Mouse (Mus musculus) heart, adult 2 months (tissue): ENCODE measurements around the gene Git2. TPM values are rescaled to one million over a fixed set of nuclear protein-coding genes. Genes with fewer than 3 reads are reported as not detected.

Experiments used
- DNase-seq, 2 experiments: peaks; one replicate each; pipeline ENCODE4 v3.0.0; 2021
- H3K27ac ChIP-seq: fragments of 200-600 bp; 2 replicates; pipeline ENCODE4 v1.8.1; 2022
- H3K27me3 ChIP-seq: fragments of 200-500 bp; 2 replicates; pipeline ENCODE4 v1.6.1; 2012; ENCODE audit warnings: mild to moderate bottlenecking, low read length, inconsistent platforms, mixed read lengths; ENCODE audit not compliant: control insufficient read depth, insufficient read depth
- H3K36me3 ChIP-seq: fragments of 200-500 bp; 2 replicates; pipeline ENCODE4 v1.6.1; 2012; ENCODE audit warnings: low read length, inconsistent platforms; ENCODE audit not compliant: control insufficient read depth, insufficient read depth
- H3K4me1 ChIP-seq: fragments of 200-500 bp; 2 replicates; pipeline ENCODE4 v1.6.1; 2011; ENCODE audit warnings: low read length; ENCODE audit not compliant: control insufficient read depth, insufficient read depth
- H3K4me3 ChIP-seq: fragments of 200-600 bp; 2 replicates; pipeline ENCODE4 v1.8.1; 2022
- H3K79me2 ChIP-seq: fragments of 200-500 bp; replicated peaks from 2 replicates; pipeline ENCODE4 v1.6.1; 2012; ENCODE audit warnings: mild to moderate bottlenecking, inconsistent platforms, low read length, moderate library complexity, mixed read lengths; ENCODE audit not compliant: control insufficient read depth, insufficient read depth
- H3K9ac ChIP-seq: fragments of 200-500 bp; 2 replicates; pipeline ENCODE4 v1.6.1; 2012; ENCODE audit warnings: low read depth, mild to moderate bottlenecking, control low read depth, inconsistent platforms, low read length, mixed read lengths
- CTCF ChIP-seq: fragments of 200-600 bp; IDR thresholded peaks from 2 replicates; pipeline ENCODE4 v1.8.1; 2022; ENCODE audit warnings: antibody characterized with exemption, mild to moderate bottlenecking, moderate library complexity
- EP300 ChIP-seq: fragments of 200-500 bp; IDR thresholded peaks from 2 replicates; pipeline ENCODE4 v1.6.1; 2011; ENCODE audit warnings: low read depth, low read length, control low read depth; ENCODE audit not compliant: insufficient read depth
- POLR2A ChIP-seq: fragments of 200-500 bp; IDR thresholded peaks from 2 replicates; pipeline ENCODE4 v1.6.1; 2011; ENCODE audit warnings: mild to moderate bottlenecking, low read depth, low read length, control low read depth; ENCODE audit not compliant: insufficient read depth
- WGBS: fragments of 180-500 bp; shearing (Covaris S2); methylation state at CpG from one replicate; pipeline ENCODE4 v1.1.7; 2018; 5-methylcytosine and 5-hydroxymethylcytosine counted together
- intact Hi-C: fragments of 180-260 bp; cut with DNase I; formaldehyde crosslinking; loops from one replicate; pipeline ENCODE4 v1.15.1; 2025
- polyA plus RNA-seq: library from polyadenylated mRNA; depleted of rRNA; stranded (reverse); fragments of >200 nt; gene quantifications from 2 replicates; pipeline ENCODE4 v1.2.3, GENCODE M21; 2012
- total RNA-seq, 2 experiments: library from RNA; stranded (reverse); gene quantifications; 2 replicates each; pipeline ENCODE4 v1.2.3; 2021

Git2 gene
- total and polyA plus RNA-seq, 3 experiments = 27.6 to 32.6 (median 28.7) TPM

DNA sequence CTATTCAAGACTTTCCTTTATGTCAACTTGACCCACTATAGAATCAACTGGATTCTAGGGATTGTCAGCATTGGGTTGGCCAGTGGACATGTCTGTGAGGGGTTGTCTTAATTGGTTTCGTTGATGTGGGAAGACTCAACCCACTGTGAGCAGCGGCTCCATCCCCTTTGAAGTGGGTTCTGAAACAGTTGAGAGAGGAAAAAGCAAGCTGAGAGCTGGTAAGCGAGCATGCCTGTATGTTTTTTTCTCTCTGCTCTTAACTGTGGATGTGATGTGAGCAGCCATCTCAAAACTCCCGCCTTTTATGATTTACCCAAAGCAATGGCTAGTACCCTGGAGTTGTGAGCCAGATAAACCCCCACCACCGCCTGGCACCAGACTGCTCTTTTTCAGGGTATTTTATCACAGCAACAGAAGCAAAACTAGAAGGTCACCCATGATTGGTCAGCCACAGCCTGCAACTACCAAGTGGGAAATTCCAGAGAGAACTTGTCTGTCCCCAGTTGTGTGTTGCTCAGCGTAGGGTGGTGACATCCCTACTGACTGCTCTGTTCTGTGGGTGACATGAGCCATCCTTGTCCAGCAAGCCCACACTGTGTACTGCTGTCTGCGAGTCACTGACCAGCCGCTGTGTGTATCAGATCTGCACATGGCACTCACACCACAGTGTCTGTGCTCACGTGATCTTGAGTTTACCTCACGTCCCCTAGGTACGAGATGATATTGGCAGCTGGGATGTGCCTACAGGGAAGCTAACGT is 8.3 kb upstream of the Git2 start:
- Histone ChIP-seq H3K4me3 (no peak overlapping the region), H3K36me3 (no peaks in the 10 kb centered on the region), H3K79me2 (peaks cover 8% of the 10 kb centered on the region), H3K27ac (peak overlapping the region; percentile 89), H3K27me3 (no peaks in the 10 kb centered on the region), H3K4me1 (peaks cover 8% of the 10 kb centered on the region), H3K9ac (no peak overlapping the region)
- 79% methylated on average over 12 of the region's 12 CpGs for WGBS
- TF ChIP-seq CTCF (no peak), EP300 (no peak), POLR2A (no peak)
- intact Hi-C loops = no loop called here
- DNase-seq = peak in 1 of 2 experiments; percentile 22

DNA sequence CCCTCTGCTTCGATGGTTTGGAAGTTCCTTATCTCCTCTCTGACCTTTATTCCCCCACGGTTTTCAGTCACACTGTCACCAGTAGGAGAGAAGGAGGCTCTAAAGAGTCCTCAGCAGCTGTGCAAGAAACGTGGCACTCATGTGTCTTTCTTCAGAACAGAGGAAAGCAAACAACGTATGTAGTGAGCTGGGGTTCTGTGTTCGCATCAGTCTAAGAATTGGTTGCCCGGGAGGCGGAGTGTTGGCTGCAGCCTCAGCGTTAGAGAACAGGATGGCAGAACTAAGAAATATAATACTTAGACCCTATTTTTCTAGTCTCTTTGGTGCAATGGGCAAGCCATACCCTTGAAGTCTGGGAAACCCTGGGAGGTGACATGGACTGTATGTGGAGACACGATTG is 7.7 kb upstream of the Git2 start:
- no peaks in the 10 kb centered on the region for H3K36me3 ChIP-seq
- H3K4me3 ChIP-seq = no peak overlapping the region
- H3K4me1 ChIP-seq = peaks cover 8% of the 10 kb centered on the region
- intact Hi-C loops = no loop called here
- TF ChIP-seq POLR2A (no peak), EP300 (no peak), CTCF (no peak)
- H3K79me2 ChIP-seq = peaks cover 8% of the 10 kb centered on the region
- WGBS = 72% methylated on average over 9 of the region's 9 CpGs
- H3K27ac ChIP-seq = no peak overlapping the region
- H3K9ac ChIP-seq = no peak overlapping the region
- no peak for DNase-seq
- no peaks in the 10 kb centered on the region for H3K27me3 ChIP-seq

DNA sequence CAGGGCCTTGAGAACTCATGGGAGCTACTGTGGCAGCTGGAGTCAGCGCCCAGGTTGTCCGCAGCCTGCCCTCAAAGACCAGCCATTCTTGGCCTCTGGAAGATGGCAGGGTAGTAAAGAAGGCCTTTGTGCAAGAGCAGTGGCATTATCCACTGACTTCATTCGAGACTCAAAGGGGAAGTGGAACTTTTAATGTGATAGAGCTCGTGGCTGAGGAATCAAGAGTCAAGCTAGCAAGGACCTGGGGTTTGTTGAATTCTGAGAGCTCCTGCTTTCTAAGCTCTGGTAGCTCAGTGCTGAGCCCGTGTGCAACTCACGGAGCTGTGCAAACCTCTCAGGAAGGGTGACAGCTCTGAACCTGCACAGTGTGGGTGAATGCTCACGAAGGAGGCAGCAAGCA is 5.6 kb upstream of the Git2 start:
- TF ChIP-seq POLR2A = no peak
- no peak for TF ChIP-seq CTCF
- no peak for TF ChIP-seq EP300
- Histone ChIP-seq H3K79me2 (peaks cover 6% of the 10 kb centered on the region), H3K9ac (no peak overlapping the region), H3K4me1 (peaks cover 9% of the 10 kb centered on the region), H3K36me3 (no peaks in the 10 kb centered on the region), H3K4me3 (no peak overlapping the region), H3K27ac (no peak overlapping the region), H3K27me3 (no peaks in the 10 kb centered on the region)
- WGBS = 80% methylated on average over 7 of the region's 7 CpGs
- intact Hi-C loops = no loop called here
- no peak for DNase-seq

DNA sequence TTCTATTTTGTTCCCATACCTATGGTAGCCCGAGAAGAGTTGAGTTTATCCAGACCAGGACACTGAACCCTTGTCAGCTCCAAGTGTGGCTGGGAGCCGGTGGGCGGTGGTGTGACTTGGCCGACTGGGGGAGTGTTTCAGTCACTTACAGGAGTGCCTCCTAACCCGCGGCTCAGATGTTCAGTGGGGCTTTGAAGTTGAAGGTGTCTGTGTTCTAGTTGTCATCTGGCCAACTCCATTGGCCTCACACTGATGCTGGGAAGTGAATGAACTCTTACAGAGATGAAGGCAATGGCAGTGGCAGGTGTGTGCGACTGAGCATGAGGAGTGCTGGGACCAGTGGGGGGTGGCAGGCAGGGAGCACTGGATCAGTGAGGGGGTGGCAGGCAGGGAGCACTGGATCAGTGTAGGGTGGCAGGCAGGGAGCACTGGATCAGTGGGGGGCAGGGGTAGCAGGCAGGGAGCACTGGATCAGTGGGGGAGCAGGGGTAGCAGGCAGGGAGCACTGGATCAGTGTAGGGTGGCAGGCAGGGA is 4.7 kb upstream of the Git2 start:
- intact Hi-C loops = no loop called here
- no peaks in the 10 kb centered on the region for H3K27me3 ChIP-seq
- H3K4me1 ChIP-seq = peaks cover 8% of the 10 kb centered on the region
- no peak overlapping the region for H3K27ac ChIP-seq
- H3K36me3 ChIP-seq = no peaks in the 10 kb centered on the region
- no peak overlapping the region for H3K9ac ChIP-seq
- no peak overlapping the region for H3K4me3 ChIP-seq
- DNase-seq = no peak
- WGBS = 60% methylated on average over 7 of the region's 7 CpGs
- peaks cover 7% of the 10 kb centered on the region for H3K79me2 ChIP-seq
- no peak for TF ChIP-seq EP300
- TF ChIP-seq POLR2A = no peak
- no peak for TF ChIP-seq CTCF

DNA sequence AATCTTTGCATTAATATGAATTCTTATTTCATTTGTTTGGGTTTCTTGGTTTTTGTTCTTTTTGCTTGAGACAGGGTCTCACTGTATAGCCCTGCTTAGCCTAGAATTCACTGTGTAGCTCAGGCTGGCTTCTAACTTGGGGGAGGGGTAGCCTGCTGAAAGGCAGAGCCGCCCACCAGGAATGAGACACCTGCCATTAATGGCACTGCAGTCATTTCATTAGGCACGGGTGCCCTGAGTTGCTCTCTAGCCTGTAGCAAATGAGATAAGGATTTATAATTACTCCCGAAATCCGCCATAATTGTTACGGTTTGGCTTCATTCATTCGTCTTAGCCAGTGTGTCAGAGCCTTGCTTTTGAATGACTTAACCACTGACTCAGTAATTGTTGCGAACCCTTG is 857 bp upstream of the Git2 start:
- intact Hi-C loops = no loop called here
- peaks cover 7% of the 10 kb centered on the region for H3K4me1 ChIP-seq
- 80% methylated on average over 7 of the region's 7 CpGs for WGBS
- no peaks in the 10 kb centered on the region for H3K36me3 ChIP-seq
- H3K4me3 ChIP-seq = peak overlapping the region; percentile 86; the same call in 1 of the 2 replicates
- DNase-seq = no peak
- TF ChIP-seq EP300 (no peak), CTCF (no peak), POLR2A (no peak)
- H3K27me3 ChIP-seq = no peaks in the 10 kb centered on the region
- H3K27ac ChIP-seq = no peak overlapping the region
- no peak overlapping the region for H3K9ac ChIP-seq
- H3K79me2 ChIP-seq = peaks cover 10% of the 10 kb centered on the region

DNA sequence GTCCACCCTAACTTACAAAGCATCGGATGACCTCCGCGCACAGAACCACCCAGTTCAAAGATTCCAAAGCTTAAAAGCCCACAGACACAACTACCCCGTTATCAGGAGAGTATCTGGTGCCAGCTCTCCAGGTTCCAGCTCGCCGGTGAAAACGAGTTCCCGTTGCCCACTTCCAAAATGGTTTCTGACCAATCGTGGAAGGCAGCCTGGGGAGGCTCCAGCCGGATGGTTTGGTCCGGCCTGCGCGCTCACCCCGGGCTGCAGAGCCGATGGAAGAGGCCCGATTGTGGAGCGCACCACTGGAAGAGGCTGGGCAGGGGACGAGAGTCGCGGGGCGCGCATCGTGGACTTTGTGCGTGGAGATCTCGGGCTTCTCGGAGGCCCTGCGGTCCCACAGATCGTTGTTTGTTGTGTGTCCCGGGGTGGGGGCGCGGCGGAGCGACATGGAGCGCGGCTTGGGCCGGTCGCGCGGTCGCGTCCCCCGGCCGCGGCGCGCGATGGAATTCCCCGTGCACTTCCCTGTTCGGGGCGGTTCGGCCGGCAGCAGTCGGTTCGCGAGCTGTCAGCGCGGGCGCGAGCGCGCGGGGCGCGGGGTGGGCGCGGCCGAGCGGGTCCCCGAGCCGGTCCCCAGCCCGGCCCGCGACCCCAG is 790 bp downstream of the Git2 start, which contains the start of gene Ankrd13a:
Gene Ankrd13a, plus strand, starts transcription at position 275 of the 649 bp plus-strand sequence.
- peak; percentile 90 to 93 for DNase-seq
- 1% methylated on average over 64 of the region's 73 CpGs for WGBS
- Histone ChIP-seq H3K4me1 (peaks cover 13% of the 10 kb centered on the region), H3K27me3 (no peaks in the 10 kb centered on the region), H3K4me3 (peak within 1 kb of the TSS; percentile 86), H3K79me2 (peaks cover 11% of the 10 kb centered on the region), H3K9ac (peak within 1 kb of the TSS; percentile 97), H3K36me3 (no peaks in the 10 kb centered on the region; the same call in 1 of the 2 replicates), H3K27ac (peak within 1 kb of the TSS; percentile 99)
- intact Hi-C loops = loop anchor here (1.0 to 5.0 kb wide), 2 partner anchors 31 to 37 kb away; no protein-coding TSS in a partner anchor
- TF ChIP-seq CTCF (no peak), EP300 (0 out of 2 replicates have a peak, but pooled peaks have one; percentile 49), POLR2A (peak; percentile 76)
